Mouse (Mus musculus) small intestine, adult 2 months (tissue): ENCODE data around the gene Bst1.

Source experiments
- CTCF ChIP-seq: fragments of 200-500 bp; IDR thresholded peaks from 2 replicates; pipeline ENCODE4 v1.5.1; 2012; ENCODE audit warnings: low read depth, mild to moderate bottlenecking, control low read depth, inconsistent platforms, low read length, moderate library complexity, mixed read lengths; ENCODE audit not compliant: insufficient replicate concordance, insufficient read length; ENCODE audit errors: extremely low read depth
- POLR2A ChIP-seq: fragments of 200-500 bp; IDR thresholded peaks from 2 replicates; pipeline ENCODE4 v1.6.1; 2012; ENCODE audit warnings: low read depth, mild to moderate bottlenecking, control low read depth, inconsistent platforms, low read length, moderate library complexity

DNA sequence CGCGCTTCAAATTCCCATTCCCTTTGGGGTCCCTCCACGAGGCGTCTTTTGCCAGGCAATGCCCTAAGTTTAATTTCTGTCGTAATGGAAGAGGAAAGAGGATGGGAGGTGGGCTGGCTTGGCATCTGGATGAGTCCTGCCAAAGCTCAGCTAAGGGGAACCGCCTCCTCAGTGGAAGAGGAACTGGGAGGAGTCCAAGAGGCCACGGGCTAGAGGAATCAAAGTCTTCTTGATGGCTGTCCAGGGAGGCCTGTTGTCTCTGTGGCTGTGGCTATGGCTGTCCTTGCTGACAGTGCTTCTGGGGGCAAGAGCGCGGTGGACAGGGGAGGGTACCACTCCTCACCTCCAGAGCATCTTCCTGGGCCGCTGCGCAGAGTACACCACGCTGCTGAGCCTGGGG lies at the start of gene Bst1:
- TF ChIP-seq CTCF = no peak
- peak; percentile 31; the same call in 1 of the 2 replicates for TF ChIP-seq POLR2A
